Mouse (Mus musculus) bone marrow, adult 2 months (tissue): ENCODE data around the gene Zbtb45.

Experiments used
- CTCF ChIP-seq: fragments of 200-500 bp; IDR thresholded peaks from 2 replicates; pipeline ENCODE4 v1.5.1; 2011; ENCODE audit warnings: low read length, control low read depth; ENCODE audit not compliant: control insufficient read depth, insufficient read depth
- POLR2A ChIP-seq: fragments of 200-500 bp; IDR thresholded peaks from 2 replicates; pipeline ENCODE4 v1.6.1; 2011; ENCODE audit warnings: low read depth, mild to moderate bottlenecking, control low read depth, low read length, borderline replicate concordance; ENCODE audit not compliant: control insufficient read depth

- TF ChIP-seq CTCF = no peak
- no peak for TF ChIP-seq POLR2A
These were observed 22.9 kb downstream of the Zbtb45 start for GRCm38 (mm10) chr7:12986906-12987305.
